Mouse (Mus musculus) myocyte (in vitro differentiated cells): ENCODE results near the gene Reg3a. TPM values are rescaled to one million over a fixed set of nuclear protein-coding genes. Genes with fewer than 3 reads are reported as not detected.

Experiments used
- H3K27me3 ChIP-seq: one replicate; pipeline ENCODE4 v1.6.1; 2011; ENCODE audit not compliant: control insufficient read depth, insufficient read depth, insufficient read length
- H3K36me3 ChIP-seq: one replicate; pipeline ENCODE4 v1.6.1; 2011; ENCODE audit not compliant: control insufficient read depth, insufficient read depth
- H3K4me2 ChIP-seq: one replicate; pipeline ENCODE4 v1.6.1; 2011; ENCODE audit warnings: low read depth, control low read depth
- H3K4me3 ChIP-seq: one replicate; pipeline ENCODE4 v1.5.1; 2011; ENCODE audit warnings: mild to moderate bottlenecking, control low read depth, moderate library complexity
- H3K79me2 ChIP-seq: one replicate; pipeline ENCODE4 v1.6.1; 2011; ENCODE audit not compliant: control insufficient read depth, insufficient read depth
- H3ac ChIP-seq: one replicate; pipeline ENCODE4 v1.6.1; 2011; ENCODE audit not compliant: control insufficient read depth, insufficient read length
- CEBPB ChIP-seq: IDR thresholded peaks from 2 replicates; pipeline ENCODE4 v1.6.1; 2011; ENCODE audit warnings: mild to moderate bottlenecking, moderate library complexity; ENCODE audit not compliant: poor library complexity, insufficient read depth, severe bottlenecking
- E2F4 ChIP-seq: IDR thresholded peaks from one replicate; pipeline ENCODE4 v1.6.1; 2011; ENCODE audit warnings: mild to moderate bottlenecking, control low read depth, moderate library complexity; ENCODE audit not compliant: insufficient read depth
- MAX ChIP-seq: IDR thresholded peaks from one replicate; pipeline ENCODE4 v1.6.1; 2011; ENCODE audit warnings: low read depth, mild to moderate bottlenecking, control low read depth
- MYOD1 ChIP-seq, 3 experiments: IDR thresholded peaks; one replicate each; pipeline ENCODE4 v1.6.1; 2011; ENCODE audit warnings: control low read depth in 2 of 3, low read depth in 2 of 3, mild to moderate bottlenecking in 2 of 3, moderate library complexity in 1 of 3; ENCODE audit not compliant: insufficient read length in 2 of 3, control insufficient read depth in 1 of 3
- MYOG ChIP-seq, 3 experiments: IDR thresholded peaks; one replicate each; pipeline ENCODE4 v1.6.1; 2011; ENCODE audit warnings: control low read depth in 2 of 3, low read depth in 2 of 3, mild to moderate bottlenecking in 2 of 3; ENCODE audit not compliant: insufficient read length in 2 of 3, control insufficient read depth in 1 of 3, insufficient read depth in 1 of 3
- POLR2A ChIP-seq: IDR thresholded peaks from one replicate; pipeline ENCODE4 v1.6.1; 2011; ENCODE audit warnings: low read depth, mild to moderate bottlenecking, control low read depth, moderate library complexity; ENCODE audit not compliant: insufficient read length
- POLR2AphosphoS2 ChIP-seq: IDR thresholded peaks from one replicate; pipeline ENCODE4 v1.6.1; 2011; ENCODE audit warnings: low read depth, control low read depth; ENCODE audit not compliant: insufficient read length
- REST ChIP-seq: IDR thresholded peaks from one replicate; pipeline ENCODE4 v1.6.1; 2011; ENCODE audit warnings: mild to moderate bottlenecking, control low read depth, moderate library complexity; ENCODE audit not compliant: insufficient read depth, insufficient read length
- SRF ChIP-seq: IDR thresholded peaks from one replicate; pipeline ENCODE4 v1.6.1; 2011; ENCODE audit warnings: low read depth; ENCODE audit not compliant: control insufficient read depth, insufficient read length
- TCF12 ChIP-seq: IDR thresholded peaks from one replicate; pipeline ENCODE4 v1.6.1; 2011; ENCODE audit warnings: mild to moderate bottlenecking, control low read depth; ENCODE audit not compliant: poor library complexity, insufficient read depth, severe bottlenecking
- TCF3 ChIP-seq: IDR thresholded peaks from one replicate; pipeline ENCODE4 v1.6.1; 2011; ENCODE audit warnings: low read depth, control low read depth; ENCODE audit not compliant: insufficient read length
- USF1 ChIP-seq: IDR thresholded peaks from one replicate; pipeline ENCODE4 v1.6.1; 2011; ENCODE audit warnings: low read depth, mild to moderate bottlenecking, control low read depth, moderate library complexity
- polyA plus RNA-seq: library from polyadenylated mRNA; unstranded; fragments of >200 nt; fragmentation: generic; extraction: Trizol; gene quantifications from one replicate; pipeline ENCODE4 v1.2.1, GENCODE M21; 2012; ENCODE audit warnings: missing spikeins

Reg3a gene
- polyA plus RNA-seq, result not detected

GRCm38 (mm10) chr6:78380409-78380808 lies at the start of gene Reg3a:
Reg3a (plus strand) TSS chr6:78380709.
- no peaks in the 10 kb centered on the region for H3K36me3 ChIP-seq
- H3K4me3 ChIP-seq, result no peak within 1 kb of the TSS
- H3K4me2 ChIP-seq, result no peak within 1 kb of the TSS
- TF ChIP-seq MYOG (IDR thresholded peaks at IDR 0.05; ENCODE audit: control insufficient read depth in 1 of 3, insufficient read depth in 1 of 3, insufficient read length in 2 of 3, low read depth in 2 of 3), result no peak
- TF ChIP-seq POLR2AphosphoS2, result no peak
- no peak for TF ChIP-seq CEBPB
- no peak for TF ChIP-seq TCF12
- TF ChIP-seq TCF3, result no peak
- TF ChIP-seq MYOD1 (IDR thresholded peaks at IDR 0.05; ENCODE audit: control insufficient read depth in 1 of 3, insufficient read length in 2 of 3, low read depth in 2 of 3), result no peak
- TF ChIP-seq MAX, result no peak
- no peak for TF ChIP-seq SRF
- no peak for TF ChIP-seq USF1
- TF ChIP-seq POLR2A, result no peak
- no peak for TF ChIP-seq E2F4
- TF ChIP-seq REST, result no peak
- no peak within 1 kb of the TSS for H3ac ChIP-seq
- no peaks in the 10 kb centered on the region for H3K79me2 ChIP-seq
- H3K27me3 ChIP-seq, result no peaks in the 10 kb centered on the region

GRCm38 (mm10) chr6:78331919-78332569 lies 48.5 kb upstream of the Reg3a start:
- Histone ChIP-seq H3K36me3 (no peaks in the 10 kb centered on the region), H3ac (no peak overlapping the region), H3K79me2 (no peaks in the 10 kb centered on the region), H3K4me3 (no peak overlapping the region), H3K27me3 (no peaks in the 10 kb centered on the region), H3K4me2 (no peak overlapping the region)
- no peak for TF ChIP-seq TCF3
- no peak for TF ChIP-seq MYOD1 (IDR thresholded peaks at IDR 0.05; ENCODE audit: control insufficient read depth in 1 of 3, insufficient read length in 2 of 3, low read depth in 2 of 3)
- no peak for TF ChIP-seq MYOG (IDR thresholded peaks at IDR 0.05; ENCODE audit: control insufficient read depth in 1 of 3, insufficient read depth in 1 of 3, insufficient read length in 2 of 3, low read depth in 2 of 3)
- TF ChIP-seq MAX, result no peak
- no peak for TF ChIP-seq REST
- TF ChIP-seq POLR2AphosphoS2, result no peak
- TF ChIP-seq SRF, result no peak
- no peak for TF ChIP-seq POLR2A
- TF ChIP-seq TCF12, result no peak
- no peak for TF ChIP-seq USF1
- no peak for TF ChIP-seq E2F4
- no peak for TF ChIP-seq CEBPB

GRCm38 (mm10) chr6:78340296-78340695 lies 40.2 kb upstream of the Reg3a start:
- H3K36me3 ChIP-seq, result no peaks in the 10 kb centered on the region
- no peak overlapping the region for H3K4me2 ChIP-seq
- H3K79me2 ChIP-seq, result no peaks in the 10 kb centered on the region
- no peak overlapping the region for H3K4me3 ChIP-seq
- no peaks in the 10 kb centered on the region for H3K27me3 ChIP-seq
- H3ac ChIP-seq, result no peak overlapping the region
- TF ChIP-seq POLR2A, result no peak
- no peak for TF ChIP-seq USF1
- TF ChIP-seq MAX, result no peak
- no peak for TF ChIP-seq MYOG (IDR thresholded peaks at IDR 0.05; ENCODE audit: control insufficient read depth in 1 of 3, insufficient read depth in 1 of 3, insufficient read length in 2 of 3, low read depth in 2 of 3)
- TF ChIP-seq TCF3, result no peak
- no peak for TF ChIP-seq SRF

GRCm38 (mm10) chr6:78341689-78342088 lies 38.8 kb upstream of the Reg3a start:
- Histone ChIP-seq H3K27me3 (no peaks in the 10 kb centered on the region), H3K36me3 (no peaks in the 10 kb centered on the region), H3K4me2 (no peak overlapping the region), H3K79me2 (no peaks in the 10 kb centered on the region), H3ac (no peak overlapping the region), H3K4me3 (no peak overlapping the region)
- TF ChIP-seq POLR2A (no peak), REST (no peak), MYOD1 (IDR thresholded peaks at IDR 0.05; ENCODE audit: control insufficient read depth in 1 of 3, insufficient read length in 2 of 3, low read depth in 2 of 3) (no peak), SRF (no peak), TCF12 (no peak), USF1 (no peak), E2F4 (no peak), MAX (no peak), TCF3 (no peak), POLR2AphosphoS2 (no peak), MYOG (IDR thresholded peaks at IDR 0.05; ENCODE audit: control insufficient read depth in 1 of 3, insufficient read depth in 1 of 3, insufficient read length in 2 of 3, low read depth in 2 of 3) (no peak), CEBPB (no peak)
